Mouse (Mus musculus) mature B cell (primary cell): ENCODE results near the gene Sidt1.

Experiments used
- in situ Hi-C: fragments of 300-500 bp; cut with MboI; formaldehyde crosslinking; loops from 2 replicates; pipeline ENCODE4 v1.14.3; 2019

Sidt1 gene

GRCm38 (mm10) chr16:44332861-44333284, at the start of gene Sidt1:
Gene Sidt1 (minus strand): TSS chr16:44333196.
- in situ Hi-C loops = no loop called here

GRCm38 (mm10) chr16:44381578-44381977, 48.6 kb upstream of the Sidt1 start:
- in situ Hi-C loops = no loop called here

- in situ Hi-C loops = no loop called here
Observed at GRCm38 (mm10) chr16:44380006-44380405, 47.0 kb upstream of the Sidt1 start.

GRCm38 (mm10) chr16:44375459-44375858, 42.5 kb upstream of the Sidt1 start:
- in situ Hi-C loops = no loop called here

- in situ Hi-C loops = no loop called here
Observed at GRCm38 (mm10) chr16:44365522-44365921, 32.5 kb upstream of the Sidt1 start.

DNA sequence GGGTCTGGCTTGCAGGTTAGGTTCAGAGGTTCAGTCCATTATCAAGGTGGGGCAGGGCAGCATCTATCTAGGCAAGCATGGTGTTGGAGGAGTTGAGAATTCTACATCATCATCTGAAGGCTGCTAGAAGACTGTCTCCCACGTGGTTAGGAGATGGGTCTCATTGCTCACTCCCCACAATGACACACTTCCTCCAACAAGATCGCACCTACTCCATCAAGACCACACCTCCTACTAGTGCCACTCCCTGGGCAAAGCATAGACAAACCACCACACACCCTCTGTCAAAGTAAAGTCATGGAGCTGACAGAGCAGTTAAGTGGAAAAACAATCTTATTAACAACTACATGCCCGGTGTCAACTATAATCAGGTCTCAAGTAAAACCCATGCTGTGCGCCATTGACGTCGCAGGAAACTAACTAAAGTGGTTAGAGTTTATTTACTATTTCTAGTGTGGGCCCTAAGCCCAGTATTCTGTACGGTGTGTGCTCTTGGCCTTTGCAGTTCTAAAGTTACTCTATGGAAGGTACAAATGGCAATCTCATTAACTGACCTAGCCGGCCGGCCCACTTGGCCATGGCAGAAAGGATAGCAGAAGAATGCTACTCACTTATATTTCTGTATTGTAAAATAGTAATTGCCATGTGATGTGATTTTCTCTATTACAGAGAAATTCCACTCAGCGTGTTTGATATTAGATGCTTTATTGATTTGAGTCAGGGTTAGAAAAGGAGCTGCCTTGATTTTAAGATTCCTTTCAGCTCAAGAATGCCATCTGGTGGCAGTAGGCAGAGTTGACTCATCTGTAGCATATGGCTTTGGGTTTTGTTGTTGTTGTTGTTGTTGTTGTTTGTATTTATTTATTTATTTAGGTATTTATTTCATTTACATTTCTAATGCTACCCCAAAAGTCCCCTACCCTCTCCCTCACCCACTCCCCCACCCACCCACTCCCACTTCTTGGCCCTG, 29.2 kb upstream of the Sidt1 start:
- in situ Hi-C loops = no loop called here

DNA sequence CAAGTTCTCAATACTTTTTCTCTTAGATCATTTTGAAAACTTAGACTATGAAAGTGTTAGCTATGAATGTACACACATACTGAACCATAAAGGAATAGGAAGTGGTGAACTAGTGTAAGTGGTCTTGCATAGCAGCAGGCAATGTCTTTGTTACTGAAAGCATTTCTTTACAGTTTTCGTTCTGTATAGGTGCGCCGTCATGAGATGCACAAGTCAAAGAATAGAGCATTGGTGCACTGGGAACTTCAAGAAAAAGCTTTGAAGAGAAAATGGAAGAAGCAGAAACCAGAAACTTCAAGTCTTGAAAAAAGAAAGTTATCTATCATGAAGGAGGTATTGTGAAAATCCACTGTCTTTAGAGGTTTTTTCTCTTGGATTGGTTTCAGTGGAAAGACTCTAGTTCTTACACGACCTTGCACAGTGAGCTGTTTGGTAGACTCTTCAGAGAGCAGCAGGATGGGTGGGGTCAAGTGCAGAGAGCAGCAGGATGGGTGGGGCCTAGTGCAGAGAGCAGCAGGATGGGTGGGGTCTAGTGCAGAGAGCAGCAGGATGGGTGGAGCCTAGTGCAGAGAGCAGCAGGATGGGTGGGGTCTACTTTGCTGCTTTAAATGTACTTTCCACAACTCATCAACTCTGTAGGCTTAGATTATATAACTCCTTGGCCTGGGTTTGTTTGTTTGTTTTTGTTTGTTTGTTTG, 24.7 kb upstream of the Sidt1 start:
- in situ Hi-C loops = loop anchor here (10.0 kb wide), 1 partner anchor 113 kb away; no protein-coding TSS in a partner anchor

- in situ Hi-C loops = loop anchor here (10.0 kb wide), 1 partner anchor 111 kb away; no protein-coding TSS in a partner anchor
Observed at GRCm38 (mm10) chr16:44356291-44356690, 23.3 kb upstream of the Sidt1 start.

DNA sequence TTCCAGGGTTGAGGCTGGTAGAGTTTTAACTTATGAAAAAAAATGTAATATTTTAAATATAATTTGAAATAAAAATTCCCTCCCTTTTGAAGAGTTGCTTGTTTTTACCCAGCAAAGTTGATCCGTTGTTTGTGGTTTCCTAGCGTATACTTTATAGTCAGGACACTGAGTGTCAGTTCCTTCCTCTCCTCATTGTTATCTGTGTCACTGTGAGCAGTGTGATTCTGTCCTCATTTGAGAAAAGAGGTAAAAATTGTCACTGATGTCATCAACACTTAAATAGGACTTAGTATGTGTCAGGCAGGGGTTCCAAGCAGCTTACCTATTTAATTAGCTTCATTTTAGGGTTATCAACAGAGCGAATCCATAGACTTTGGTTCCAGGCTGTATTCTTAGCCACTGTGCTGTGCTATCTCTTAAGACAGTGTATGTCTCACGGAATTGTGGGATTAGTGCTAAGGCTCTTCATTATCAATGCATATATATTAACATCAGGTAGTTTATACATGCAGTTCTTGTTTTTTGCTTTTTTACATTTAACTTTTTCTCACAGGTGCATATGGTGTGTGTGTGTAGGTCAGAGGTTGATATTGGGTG, 16.9 kb upstream of the Sidt1 start:
- in situ Hi-C loops = loop anchor here (10.0 kb wide), 1 partner anchor 105 kb away; no protein-coding TSS in a partner anchor

- in situ Hi-C loops = no loop called here
Observed at GRCm38 (mm10) chr16:44347071-44347901, 14.3 kb upstream of the Sidt1 start, which contains the start of gene Spice1. Gene Spice1 (plus strand): TSS chr16:44347121.

- in situ Hi-C loops = no loop called here
Observed at GRCm38 (mm10) chr16:44337541-44337940, 4.5 kb upstream of the Sidt1 start.

- in situ Hi-C loops = no loop called here
Observed at GRCm38 (mm10) chr16:44331995-44332860, 768 bp downstream of the Sidt1 start.

GRCm38 (mm10) chr16:44331671-44331994, 1.4 kb downstream of the Sidt1 start:
- in situ Hi-C loops = no loop called here

DNA sequence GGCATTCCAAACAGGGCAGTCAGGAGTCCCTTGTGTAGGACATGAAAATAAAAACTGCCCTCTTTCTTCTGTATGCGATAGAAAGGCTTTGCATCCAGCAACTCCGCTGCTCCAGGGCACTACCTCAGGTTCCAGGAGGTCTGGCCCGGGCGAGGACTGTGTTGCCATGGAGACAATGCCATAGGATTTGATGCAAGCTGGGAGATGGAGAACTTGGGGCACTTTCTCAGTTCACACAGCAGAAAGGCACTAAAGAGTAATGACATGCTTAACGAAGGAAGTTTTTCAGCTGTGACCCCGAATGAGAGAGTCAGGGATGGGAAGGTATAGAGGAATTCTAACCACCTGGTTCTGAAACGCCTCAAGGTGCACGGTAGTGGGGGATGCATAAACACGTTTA, 1.8 kb downstream of the Sidt1 start:
- in situ Hi-C loops = no loop called here

- in situ Hi-C loops = no loop called here
Observed at GRCm38 (mm10) chr16:44330657-44331056, 2.3 kb downstream of the Sidt1 start.

GRCm38 (mm10) chr16:44328644-44329043, 4.4 kb downstream of the Sidt1 start:
- in situ Hi-C loops = no loop called here

DNA sequence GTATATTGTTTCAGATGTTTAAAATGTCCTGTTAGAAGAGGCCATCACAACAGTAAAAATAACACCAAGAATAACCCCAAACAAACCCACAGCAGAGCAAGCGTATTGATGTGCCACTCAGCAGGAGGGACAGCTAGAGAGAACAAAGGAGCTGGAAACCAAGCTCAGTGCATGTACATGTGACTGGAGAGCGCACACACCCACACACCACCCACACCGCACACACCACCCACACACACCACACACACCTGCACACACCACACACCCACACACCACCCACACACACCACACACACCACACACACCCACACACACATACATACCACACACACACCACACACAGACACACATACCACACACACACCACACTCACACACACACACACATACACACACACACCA, 12.8 kb downstream of the Sidt1 start:
- in situ Hi-C loops = no loop called here

DNA sequence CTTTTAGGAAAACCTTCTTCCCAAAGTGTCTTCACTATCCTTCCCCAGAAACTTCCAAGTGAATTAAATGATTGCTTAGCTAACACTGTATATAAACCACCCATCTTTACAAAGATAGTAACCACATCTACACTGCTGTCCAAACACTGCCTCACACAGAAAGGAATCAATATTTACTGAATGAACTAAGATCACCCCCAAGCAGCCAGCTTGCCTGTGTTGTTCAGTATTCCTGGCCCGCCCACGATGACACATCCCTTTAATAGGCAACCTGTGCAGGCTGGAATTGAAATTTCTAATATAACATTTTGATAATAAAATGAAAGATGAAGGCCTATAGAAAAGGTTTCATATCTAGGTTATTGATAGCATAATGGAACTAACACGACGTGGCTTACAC, 16.6 kb downstream of the Sidt1 start:
- in situ Hi-C loops = no loop called here

GRCm38 (mm10) chr16:44313422-44313821, 19.6 kb downstream of the Sidt1 start:
- in situ Hi-C loops = no loop called here

DNA sequence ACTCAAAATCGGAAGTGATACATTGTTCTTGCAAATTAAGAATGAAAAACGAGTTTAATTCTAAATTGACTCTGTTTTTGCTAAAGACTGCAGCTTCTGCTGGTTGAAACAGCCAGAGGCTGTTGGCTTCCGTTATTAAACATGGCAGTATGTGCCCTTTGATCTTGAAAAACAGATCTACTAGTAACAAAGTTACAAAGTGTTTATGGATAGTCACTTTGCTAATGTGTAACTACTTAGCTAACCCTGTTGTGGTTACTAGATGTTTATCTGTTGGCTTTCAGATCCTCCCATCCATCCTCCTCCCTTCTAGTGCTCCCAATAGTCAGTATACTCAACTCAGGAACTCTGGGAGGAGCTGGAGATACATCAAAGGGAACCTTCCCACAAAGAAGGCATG, 27.4 kb downstream of the Sidt1 start:
- in situ Hi-C loops = no loop called here
